Mouse (Mus musculus): Measurements from ENCODE around the gene Dlx6. TPM values are rescaled to one million over a fixed set of nuclear protein-coding genes. Genes with fewer than 3 reads are reported as not detected.

Gene Dlx6
- 0.18 TPM in 1 of 2 replicates, not detected in the other for polyA plus RNA-seq (2015; fragmentation: Nextera tagmentation; extraction: Ambion mirVana)

DNA sequence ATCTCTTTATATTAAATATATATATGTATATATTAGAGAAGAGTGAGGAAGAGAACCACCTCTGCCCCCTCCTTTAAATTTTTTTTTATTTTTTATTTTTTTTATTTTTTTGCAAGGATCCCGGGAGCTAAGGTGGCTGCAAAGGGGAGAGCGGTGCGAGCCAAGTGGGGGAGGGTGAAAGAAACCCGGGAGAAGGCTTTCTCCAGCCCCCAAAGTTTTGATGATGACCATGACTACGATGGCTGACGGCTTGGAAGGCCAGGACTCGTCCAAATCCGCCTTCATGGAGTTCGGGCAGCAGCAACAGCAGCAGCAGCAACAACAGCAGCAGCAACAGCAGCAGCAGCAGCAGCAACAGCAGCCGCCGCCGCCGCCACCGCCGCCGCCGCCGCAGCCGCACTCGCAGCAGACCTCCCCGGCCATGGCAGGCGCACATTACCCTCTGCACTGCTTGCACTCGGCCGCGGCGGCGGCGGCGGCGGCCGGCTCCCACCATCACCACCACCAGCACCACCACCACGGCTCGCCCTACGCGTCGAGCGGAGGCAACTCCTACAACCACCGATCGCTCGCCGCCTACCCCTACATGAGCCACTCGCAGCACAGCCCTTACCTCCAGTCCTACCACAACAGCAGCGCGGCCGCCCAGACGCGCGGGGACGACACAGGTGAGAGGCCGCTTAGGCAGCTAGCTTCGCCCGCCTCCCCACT, at the start of gene Dlx6:
Gene Dlx6, plus strand, starts transcription at position 175 of the 711 bp plus-strand sequence.
- Histone ChIP-seq H3K36me3 (no peaks in the 10 kb centered on the region), H3K9me3 (no peaks in the 10 kb centered on the region), H3K27me3 (peaks cover 93% of the 10 kb centered on the region), H3K9ac (peak within 1 kb of the TSS; percentile 46), H3K27ac (no peak within 1 kb of the TSS), H3K4me1 (replicated peaks) (peaks cover 17% of the 10 kb centered on the region), H3K4me3 (peak within 1 kb of the TSS; percentile 36), H3K4me2 (peak within 1 kb of the TSS; percentile 56)
- under 1% methylated on average over 29 of the region's 52 CpGs for WGBS
- ATAC-seq (ENCODE audit: low FRiP score) = peak; percentile 72

DNA sequence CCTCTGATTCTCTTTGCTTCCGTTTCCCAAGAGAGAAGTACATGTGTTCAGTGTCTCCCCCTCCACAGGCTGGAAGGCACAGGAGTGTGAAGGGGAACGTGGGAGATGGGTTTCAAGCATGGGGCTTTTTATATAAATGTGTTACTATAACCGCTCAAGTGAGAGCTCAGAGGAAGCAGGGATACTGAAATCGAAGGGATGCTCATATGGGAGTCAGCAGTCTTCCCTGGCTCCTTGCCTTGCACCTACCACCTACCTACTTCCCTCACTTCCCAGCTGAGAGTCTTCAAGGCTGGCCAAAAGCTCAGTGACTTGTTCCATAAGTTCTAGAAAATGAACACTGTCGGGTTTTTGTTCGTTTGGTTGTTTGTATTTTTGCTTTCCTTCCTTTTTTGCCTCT, 46.3 kb upstream of the Dlx6 start:
- ATAC-seq (ENCODE audit: low FRiP score) = no peak

DNA sequence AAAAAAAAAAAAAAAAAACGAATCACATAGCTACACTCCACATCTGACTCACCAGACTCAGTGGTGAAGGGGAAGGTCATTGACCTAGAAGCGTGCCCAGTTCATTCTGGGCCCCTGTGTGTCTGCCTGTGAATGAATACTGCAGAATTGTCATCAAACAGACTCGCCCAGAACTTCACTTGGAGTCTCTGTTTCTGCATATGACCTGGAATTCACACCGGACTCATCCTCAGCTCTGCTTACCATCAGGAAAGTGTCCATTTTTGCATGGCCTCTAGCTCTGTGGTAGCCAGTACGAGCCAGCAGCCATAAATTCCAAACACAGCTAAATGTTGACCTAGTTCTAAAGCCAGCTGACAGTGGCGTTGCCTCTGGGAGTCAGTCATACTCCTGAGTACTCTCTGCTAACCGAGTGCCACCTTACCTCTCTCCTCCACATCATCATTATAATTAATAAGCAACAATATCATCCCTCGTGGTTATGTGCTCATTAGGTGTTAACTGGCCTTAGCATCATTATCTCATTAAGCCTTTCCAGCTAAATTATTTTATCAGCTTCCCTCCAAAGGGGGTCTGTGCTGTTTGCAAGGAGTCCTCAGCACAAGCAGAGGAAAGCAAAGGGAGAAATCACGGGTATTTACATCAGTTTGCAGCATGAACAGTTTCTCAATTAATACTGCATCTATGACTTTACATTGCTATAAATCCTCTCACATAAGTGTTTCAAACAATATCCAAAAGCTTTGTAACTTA, 44.9 kb upstream of the Dlx6 start:
- no peak overlapping the region for H3K9ac ChIP-seq
- H3K27me3 ChIP-seq = no peaks in the 10 kb centered on the region
- H3K9me3 ChIP-seq = no peaks in the 10 kb centered on the region
- no peak overlapping the region for H3K4me3 ChIP-seq
- peaks cover 8% of the 10 kb centered on the region; the same call in 1 of the 2 replicates for H3K4me1 ChIP-seq (replicated peaks)
- H3K4me2 ChIP-seq = no peak overlapping the region
- H3K36me3 ChIP-seq = no peaks in the 10 kb centered on the region
- no peak overlapping the region for H3K27ac ChIP-seq
- ATAC-seq (ENCODE audit: low FRiP score) = no peak
- 43% methylated on average over 8 of the region's 9 CpGs for WGBS

More for the DNA sequence above, 46.3 kb upstream of the Dlx6 start:
- 87% methylated on average over 6 of the region's 6 CpGs for WGBS
- Histone ChIP-seq H3K4me1 (replicated peaks) (peaks cover 8% of the 10 kb centered on the region; the same call in 1 of the 2 replicates), H3K27me3 (no peaks in the 10 kb centered on the region), H3K9me3 (no peaks in the 10 kb centered on the region), H3K27ac (no peak overlapping the region), H3K9ac (no peak overlapping the region), H3K4me3 (no peak overlapping the region), H3K36me3 (no peaks in the 10 kb centered on the region), H3K4me2 (no peak overlapping the region)

- Histone ChIP-seq H3K4me3 (no peak overlapping the region), H3K4me2 (peak overlapping the region; percentile 33), H3K27ac (no peak overlapping the region), H3K4me1 (replicated peaks) (peaks cover 8% of the 10 kb centered on the region; the same call in 1 of the 2 replicates), H3K36me3 (no peaks in the 10 kb centered on the region), H3K9ac (no peak overlapping the region), H3K27me3 (no peaks in the 10 kb centered on the region), H3K9me3 (no peaks in the 10 kb centered on the region)
- WGBS = 27% methylated on average over 7 of the region's 7 CpGs
- no peak for ATAC-seq (ENCODE audit: low FRiP score)
Observed at GRCm38 (mm10) chr6:6819134-6819533, 44.0 kb upstream of the Dlx6 start.

GRCm38 (mm10) chr6:6825313-6825712, 37.8 kb upstream of the Dlx6 start:
- Histone ChIP-seq H3K9me3 (no peaks in the 10 kb centered on the region), H3K27me3 (no peaks in the 10 kb centered on the region), H3K4me2 (no peak overlapping the region), H3K36me3 (no peaks in the 10 kb centered on the region), H3K9ac (no peak overlapping the region), H3K4me1 (replicated peaks) (no peaks in the 10 kb centered on the region), H3K27ac (no peak overlapping the region), H3K4me3 (no peak overlapping the region)
- ATAC-seq (ENCODE audit: low FRiP score) = no peak

GRCm38 (mm10) chr6:6826861-6827260, 36.3 kb upstream of the Dlx6 start:
- Histone ChIP-seq H3K27ac (no peak overlapping the region), H3K4me1 (replicated peaks) (no peaks in the 10 kb centered on the region), H3K4me3 (no peak overlapping the region), H3K27me3 (no peaks in the 10 kb centered on the region), H3K9me3 (no peaks in the 10 kb centered on the region), H3K36me3 (no peaks in the 10 kb centered on the region), H3K4me2 (no peak overlapping the region), H3K9ac (no peak overlapping the region)
- no peak for ATAC-seq (ENCODE audit: low FRiP score)
- WGBS = 100% methylated on average over 1 of the region's 1 CpGs

DNA sequence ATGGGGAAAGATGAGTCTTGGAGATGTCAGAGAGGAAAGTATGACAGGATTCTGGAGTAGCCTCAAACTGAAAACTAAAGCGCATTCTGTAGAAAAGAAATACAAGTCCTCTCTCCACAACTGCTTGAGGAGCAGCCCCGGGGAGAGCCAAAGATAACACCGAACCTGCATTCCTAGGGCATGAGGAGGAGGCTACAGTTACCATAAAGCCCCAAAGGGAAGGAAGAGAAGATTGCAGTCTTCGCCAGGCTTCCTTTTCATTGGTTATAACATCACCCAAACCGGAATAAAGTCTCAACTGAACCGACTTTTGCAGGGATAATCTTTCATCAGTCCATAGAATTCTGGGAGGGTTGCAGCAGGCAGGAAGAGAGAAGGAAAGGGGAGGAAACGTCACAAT, 32.7 kb upstream of the Dlx6 start:
- H3K9me3 ChIP-seq = no peaks in the 10 kb centered on the region
- WGBS = 79% methylated on average over 7 of the region's 7 CpGs
- no peaks in the 10 kb centered on the region for H3K36me3 ChIP-seq
- no peak overlapping the region for H3K4me2 ChIP-seq
- H3K4me3 ChIP-seq = no peak overlapping the region
- H3K27ac ChIP-seq = no peak overlapping the region
- H3K4me1 ChIP-seq (replicated peaks) = no peaks in the 10 kb centered on the region
- H3K9ac ChIP-seq = no peak overlapping the region
- no peaks in the 10 kb centered on the region for H3K27me3 ChIP-seq
- no peak for ATAC-seq (ENCODE audit: low FRiP score)

- Histone ChIP-seq H3K9me3 (no peaks in the 10 kb centered on the region), H3K27ac (no peak overlapping the region), H3K4me3 (no peak overlapping the region), H3K27me3 (no peaks in the 10 kb centered on the region), H3K9ac (no peak overlapping the region), H3K4me1 (replicated peaks) (no peaks in the 10 kb centered on the region), H3K36me3 (no peaks in the 10 kb centered on the region), H3K4me2 (no peak overlapping the region)
- ATAC-seq (ENCODE audit: low FRiP score) = no peak
- 89% methylated on average over 3 of the region's 3 CpGs for WGBS
Observed at GRCm38 (mm10) chr6:6833301-6833700, 29.8 kb upstream of the Dlx6 start.

- WGBS = 9% methylated on average over 4 of the region's 4 CpGs
- no peak overlapping the region for H3K4me2 ChIP-seq
- no peak overlapping the region for H3K4me3 ChIP-seq
- H3K27me3 ChIP-seq = peaks cover 95% of the 10 kb centered on the region
- H3K9me3 ChIP-seq = no peaks in the 10 kb centered on the region
- no peaks in the 10 kb centered on the region for H3K36me3 ChIP-seq
- no peak for ATAC-seq (ENCODE audit: low FRiP score)
- H3K27ac ChIP-seq = no peak overlapping the region
- H3K9ac ChIP-seq = no peak overlapping the region
- H3K4me1 ChIP-seq (replicated peaks) = no peaks in the 10 kb centered on the region
Observed at GRCm38 (mm10) chr6:6848541-6848940, 14.6 kb upstream of the Dlx6 start.

DNA sequence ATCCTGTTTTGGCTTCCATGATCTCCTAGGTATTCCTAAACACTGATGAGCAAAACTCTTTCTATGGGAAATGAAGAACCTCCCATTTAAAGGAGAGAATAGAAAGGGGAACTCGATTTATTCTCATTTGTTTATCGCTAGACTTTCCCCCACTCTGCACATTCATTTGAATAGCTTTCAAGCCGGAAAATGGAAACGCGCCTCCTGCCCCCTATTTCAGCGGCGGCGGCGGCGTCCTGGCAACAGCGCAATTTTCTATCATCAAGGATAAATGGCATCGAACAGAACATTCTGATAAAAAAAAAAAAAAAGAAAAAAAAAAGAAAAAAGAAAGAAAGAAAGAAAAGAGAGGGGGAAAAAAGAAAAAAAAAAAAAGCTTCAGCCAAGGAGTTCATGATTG, 13.4 kb upstream of the Dlx6 start:
- Histone ChIP-seq H3K27ac (no peak overlapping the region), H3K4me1 (replicated peaks) (no peaks in the 10 kb centered on the region), H3K9me3 (no peaks in the 10 kb centered on the region), H3K27me3 (peaks cover 95% of the 10 kb centered on the region), H3K4me2 (no peak overlapping the region), H3K9ac (no peak overlapping the region), H3K4me3 (no peak overlapping the region), H3K36me3 (no peaks in the 10 kb centered on the region)
- no peak for ATAC-seq (ENCODE audit: low FRiP score)
- 2% methylated on average over 12 of the region's 12 CpGs for WGBS

DNA sequence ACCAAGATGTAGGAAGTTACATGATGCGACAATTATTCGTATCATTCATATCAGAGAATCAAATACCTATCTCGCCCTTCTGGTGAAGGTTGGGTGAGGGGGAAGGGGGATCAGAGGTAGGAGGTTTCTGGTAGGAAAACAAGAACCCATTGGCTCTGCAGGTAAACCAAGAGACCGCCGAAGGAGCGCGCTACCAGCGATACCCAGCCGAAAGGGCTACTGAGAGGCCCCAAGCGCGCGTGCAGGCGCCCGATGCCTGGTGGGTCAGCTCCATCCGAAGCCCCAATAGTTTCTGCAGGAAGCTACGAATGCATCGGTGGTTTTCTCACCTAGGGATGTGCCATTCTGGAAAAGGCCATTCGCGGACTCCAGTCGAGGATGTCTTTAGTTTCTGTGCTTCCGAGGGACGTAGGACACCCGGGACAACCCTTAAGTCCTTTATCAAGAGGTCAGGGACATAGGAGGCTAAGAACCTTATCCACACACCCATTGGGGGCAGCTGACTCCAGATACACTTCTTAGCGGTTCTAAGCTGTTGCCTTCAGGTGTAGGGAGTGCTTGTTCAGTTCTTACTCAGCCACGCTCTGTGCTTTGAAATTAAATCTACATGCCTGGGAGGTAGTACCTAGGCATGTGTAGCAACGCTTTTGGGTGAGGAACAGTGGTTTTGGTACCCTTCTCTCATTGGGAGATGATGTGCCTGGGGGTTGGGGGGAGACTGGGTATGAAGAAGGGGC, 12.6 kb upstream of the Dlx6 start:
- H3K36me3 ChIP-seq = no peaks in the 10 kb centered on the region
- no peaks in the 10 kb centered on the region for H3K4me1 ChIP-seq (replicated peaks)
- no peak overlapping the region for H3K27ac ChIP-seq
- H3K4me3 ChIP-seq = no peak overlapping the region
- no peaks in the 10 kb centered on the region for H3K9me3 ChIP-seq
- ATAC-seq (ENCODE audit: low FRiP score) = no peak
- WGBS = 1% methylated on average over 26 of the region's 26 CpGs
- H3K9ac ChIP-seq = no peak overlapping the region
- H3K27me3 ChIP-seq = peaks cover 95% of the 10 kb centered on the region
- no peak overlapping the region for H3K4me2 ChIP-seq

GRCm38 (mm10) chr6:6851166-6851565, 12.0 kb upstream of the Dlx6 start:
- no peak overlapping the region for H3K27ac ChIP-seq
- no peaks in the 10 kb centered on the region for H3K9me3 ChIP-seq
- H3K9ac ChIP-seq = no peak overlapping the region
- H3K4me3 ChIP-seq = no peak overlapping the region
- H3K36me3 ChIP-seq = no peaks in the 10 kb centered on the region
- no peak overlapping the region for H3K4me2 ChIP-seq
- ATAC-seq (ENCODE audit: low FRiP score) = no peak
- 4% methylated on average over 10 of the region's 10 CpGs for WGBS
- H3K27me3 ChIP-seq = peaks cover 95% of the 10 kb centered on the region
- no peaks in the 10 kb centered on the region; the same call in 1 of the 2 replicates for H3K4me1 ChIP-seq (replicated peaks)

Data from hindbrain, embryonic 13.5 days (tissue).